Mouse (Mus musculus) limb, embryonic 10.5 days (tissue): ENCODE results near the gene Klhl5. TPM values are rescaled to one million over a fixed set of nuclear protein-coding genes. Genes with fewer than 3 reads are reported as not detected.

Experiments used
- DNase-seq: peaks from one replicate; pipeline ENCODE4 v3.0.0-alpha.2; 2017; ENCODE audit warnings: low spot score
- H3K27ac ChIP-seq: fragments of 300-500 bp; sonication (generic); 2 replicates; pipeline ENCODE4 v1.5.1; 2016; ENCODE audit warnings: mild to moderate bottlenecking
- H3K27me3 ChIP-seq: fragments of 300-500 bp; sonication (generic); 2 replicates; pipeline ENCODE4 v1.6.1; 2016; ENCODE audit warnings: low read depth, mild to moderate bottlenecking; ENCODE audit not compliant: poor library complexity, severe bottlenecking
- H3K36me3 ChIP-seq: fragments of 300-500 bp; sonication (generic); 2 replicates; pipeline ENCODE4 v1.6.1; 2016; ENCODE audit warnings: mild to moderate bottlenecking, moderate library complexity
- H3K4me1 ChIP-seq: fragments of 300-500 bp; sonication (generic); 2 replicates; pipeline ENCODE4 v1.6.1; 2016
- H3K4me3 ChIP-seq: fragments of 300-500 bp; sonication (generic); 2 replicates; pipeline ENCODE4 v1.5.1; 2016; ENCODE audit warnings: mild to moderate bottlenecking, moderate library complexity
- H3K9me3 ChIP-seq: fragments of 300-500 bp; sonication (generic); replicated peaks from 2 replicates; pipeline ENCODE4 v1.6.1; 2016; ENCODE audit warnings: mild to moderate bottlenecking
- WGBS: fragments of 180-500 bp; shearing (Covaris S2); methylation state at CpG from one replicate; pipeline ENCODE4 v1.1.7; 2016; 5-methylcytosine and 5-hydroxymethylcytosine counted together
- polyA plus RNA-seq: library from polyadenylated mRNA; unstranded; fragments of >200 nt; fragmentation: Nextera tagmentation; extraction: Ambion mirVana; gene quantifications from 2 replicates; pipeline ENCODE4 v1.2.1, GENCODE M21; 2016

Gene Klhl5
- polyA plus RNA-seq, 1 experiment from 2014 or later = 13.0 TPM

DNA sequence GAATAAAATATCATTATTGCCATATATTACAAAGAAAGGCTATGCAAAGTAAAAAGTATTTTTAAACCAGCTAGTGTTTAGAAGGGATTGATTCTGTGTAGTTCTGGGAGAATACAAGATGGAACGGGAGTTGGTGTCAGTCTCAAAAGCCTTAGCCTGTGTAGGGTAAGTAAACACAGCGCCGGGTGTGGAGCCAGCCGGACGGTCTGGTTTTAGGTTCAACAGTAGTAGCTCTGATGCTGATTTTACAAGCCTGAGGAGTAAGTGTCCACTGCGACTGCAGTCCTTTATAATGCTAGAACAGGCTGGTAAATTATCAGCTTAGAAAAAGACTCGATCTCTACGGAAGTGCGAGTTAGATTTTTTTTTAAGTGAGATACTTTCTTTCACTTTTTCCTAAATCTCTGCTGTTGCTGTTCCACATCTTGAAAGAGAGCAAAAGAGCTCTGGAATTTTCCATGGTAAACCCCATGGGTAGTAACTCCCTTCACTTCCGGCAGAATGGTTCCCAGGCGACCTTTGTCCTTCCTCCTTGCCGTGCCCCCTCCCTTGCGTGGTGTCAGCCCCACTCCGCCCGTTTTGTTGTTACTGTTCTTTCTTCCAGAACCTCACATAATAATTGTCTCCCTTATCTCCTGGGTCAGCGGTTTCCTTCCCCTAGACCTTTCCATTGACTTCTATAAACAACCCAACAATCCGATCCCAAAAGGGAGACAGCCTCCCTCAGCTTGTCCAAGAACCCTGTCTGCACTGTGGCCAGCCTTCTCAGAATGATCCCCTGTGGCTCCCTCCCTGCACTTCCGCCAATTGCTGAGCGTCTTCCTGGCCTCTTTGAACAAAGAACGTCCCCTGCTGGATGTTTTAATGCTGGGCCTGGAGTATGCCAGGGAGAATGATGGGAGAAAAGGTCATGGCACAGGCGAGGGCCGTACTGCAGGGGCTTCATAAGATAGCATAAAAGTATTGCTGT lies 50.4 kb downstream of the Klhl5 start:
- no peak overlapping the region for H3K27ac ChIP-seq
- DNase-seq = no peak
- H3K36me3 ChIP-seq = peaks cover 11% of the 10 kb centered on the region
- no peaks in the 10 kb centered on the region for H3K9me3 ChIP-seq
- H3K4me3 ChIP-seq = no peak overlapping the region
- 79% methylated on average over 22 of the region's 22 CpGs for WGBS
- no peaks in the 10 kb centered on the region for H3K27me3 ChIP-seq
- H3K4me1 ChIP-seq = no peaks in the 10 kb centered on the region; the same call in 1 of the 2 replicates

DNA sequence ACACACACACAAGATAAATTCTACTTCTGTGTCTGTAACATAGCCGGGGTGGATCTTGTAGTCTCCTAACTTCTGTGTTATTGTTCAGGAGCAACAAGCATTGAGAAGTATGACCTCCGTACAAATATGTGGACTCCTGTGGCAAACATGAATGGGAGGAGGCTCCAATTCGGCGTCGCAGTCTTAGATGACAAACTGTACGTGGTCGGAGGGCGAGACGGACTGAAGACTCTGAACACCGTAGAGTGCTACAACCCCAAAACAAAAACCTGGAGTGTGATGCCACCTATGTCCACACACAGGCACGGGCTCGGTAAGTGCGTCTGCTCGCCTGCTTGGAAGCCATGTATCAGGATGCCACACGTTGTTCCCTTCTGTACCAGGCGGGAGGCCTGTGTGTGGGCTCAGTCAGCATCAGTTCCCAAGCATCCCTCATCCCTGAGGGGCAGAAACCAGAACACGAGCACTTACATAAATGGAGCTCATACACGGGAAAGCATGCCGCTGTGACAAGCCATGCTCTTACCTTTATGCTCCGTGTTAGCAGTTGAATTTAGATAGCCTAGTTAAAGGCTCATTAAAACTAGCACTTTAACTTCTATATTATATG lies 51.5 kb downstream of the Klhl5 start:
- 94% methylated on average over 20 of the region's 20 CpGs for WGBS
- H3K36me3 ChIP-seq = peaks cover 11% of the 10 kb centered on the region
- peaks cover 8% of the 10 kb centered on the region for H3K4me1 ChIP-seq
- no peaks in the 10 kb centered on the region for H3K27me3 ChIP-seq
- no peak for DNase-seq
- H3K27ac ChIP-seq = no peak overlapping the region
- no peak overlapping the region for H3K4me3 ChIP-seq
- no peaks in the 10 kb centered on the region for H3K9me3 ChIP-seq

GRCm38 (mm10) chr5:65163001-65163400 lies 55.7 kb downstream of the Klhl5 start:
- peaks cover 25% of the 10 kb centered on the region for H3K36me3 ChIP-seq

DNA sequence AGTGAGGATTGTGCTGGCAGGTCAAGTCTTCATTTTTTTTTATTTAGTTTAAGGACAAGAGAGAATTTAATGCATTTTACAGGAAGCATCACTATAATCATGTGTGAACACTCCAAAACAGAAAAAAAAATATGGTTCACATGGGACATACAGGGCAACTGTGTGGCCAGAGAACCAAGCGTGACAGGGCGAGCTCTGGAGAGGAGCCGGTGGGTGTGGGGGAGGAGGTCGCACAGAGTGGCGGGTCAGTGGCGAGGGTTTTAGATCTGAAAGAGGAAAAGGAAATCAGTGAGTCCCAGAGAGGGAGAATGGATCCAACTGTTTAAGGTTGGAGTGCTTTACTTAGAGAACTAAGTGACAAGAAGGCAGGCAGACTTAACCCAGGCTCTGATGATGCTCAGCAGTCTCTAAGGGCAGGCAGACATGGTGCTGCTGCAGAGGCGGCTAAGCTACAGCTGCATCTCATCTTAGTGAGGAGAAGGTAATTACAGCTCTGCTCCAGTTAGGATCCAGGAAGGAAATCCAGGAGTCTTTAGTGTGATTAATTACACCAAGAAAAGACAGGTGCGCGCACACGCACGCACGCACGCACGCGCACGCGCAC lies 56.3 kb downstream of the Klhl5 start:
- Histone ChIP-seq H3K4me1 (peaks cover 15% of the 10 kb centered on the region), H3K27ac (peak overlapping the region; percentile 14; the same call in 1 of the 2 replicates), H3K27me3 (no peaks in the 10 kb centered on the region), H3K36me3 (peaks cover 25% of the 10 kb centered on the region), H3K4me3 (no peak overlapping the region), H3K9me3 (no peaks in the 10 kb centered on the region)
- no peak for DNase-seq
- 86% methylated on average over 17 of the region's 17 CpGs for WGBS

More at GRCm38 (mm10) chr5:65163001-65163400, 55.7 kb downstream of the Klhl5 start:
- Histone ChIP-seq H3K27me3 (no peaks in the 10 kb centered on the region), H3K4me3 (no peak overlapping the region), H3K9me3 (no peaks in the 10 kb centered on the region), H3K27ac (no peak overlapping the region), H3K4me1 (peaks cover 10% of the 10 kb centered on the region)
- WGBS = 84% methylated on average over 5 of the region's 5 CpGs
- DNase-seq = no peak

DNA sequence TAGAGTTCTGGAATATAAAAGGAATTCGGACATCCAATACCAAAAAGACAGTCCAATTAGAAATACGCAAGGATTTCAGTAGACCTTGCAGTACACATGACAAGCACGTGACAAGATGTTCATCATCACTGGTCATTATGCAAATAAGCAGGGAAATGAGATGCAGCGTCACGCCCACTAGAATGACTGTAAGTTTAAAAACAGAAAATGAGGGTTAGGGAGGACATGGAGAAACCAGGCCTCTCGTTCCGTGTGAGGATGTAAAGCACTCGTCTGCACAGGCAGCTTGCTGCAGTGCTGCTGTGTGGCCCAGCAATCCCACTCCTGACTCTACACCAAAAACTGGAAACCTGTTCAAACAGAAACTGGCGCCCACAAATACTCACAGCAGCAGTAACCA lies 62.9 kb downstream of the Klhl5 start:
- Histone ChIP-seq H3K27me3 (no peaks in the 10 kb centered on the region), H3K4me1 (peaks cover 15% of the 10 kb centered on the region), H3K27ac (no peak overlapping the region), H3K36me3 (0 out of 2 replicates have a peak, but pooled peaks cover 9% of the 10 kb centered on the region), H3K9me3 (no peaks in the 10 kb centered on the region), H3K4me3 (no peak overlapping the region)
- DNase-seq = no peak
- 88% methylated on average over 9 of the region's 9 CpGs for whole genome bisulfite sequencing

- no peaks in the 10 kb centered on the region for H3K27me3 ChIP-seq
- WGBS = 75% methylated on average over 26 of the region's 26 CpGs
- H3K9me3 ChIP-seq = no peaks in the 10 kb centered on the region
- DNase-seq = no peak
- peaks cover 14% of the 10 kb centered on the region; the same call in 1 of the 2 replicates for H3K4me1 ChIP-seq
- no peaks in the 10 kb centered on the region for H3K36me3 ChIP-seq
- H3K4me3 ChIP-seq = no peak overlapping the region
- H3K27ac ChIP-seq = no peak overlapping the region
Measured at GRCm38 (mm10) chr5:65175035-65175917, 67.9 kb downstream of the Klhl5 start.

DNA sequence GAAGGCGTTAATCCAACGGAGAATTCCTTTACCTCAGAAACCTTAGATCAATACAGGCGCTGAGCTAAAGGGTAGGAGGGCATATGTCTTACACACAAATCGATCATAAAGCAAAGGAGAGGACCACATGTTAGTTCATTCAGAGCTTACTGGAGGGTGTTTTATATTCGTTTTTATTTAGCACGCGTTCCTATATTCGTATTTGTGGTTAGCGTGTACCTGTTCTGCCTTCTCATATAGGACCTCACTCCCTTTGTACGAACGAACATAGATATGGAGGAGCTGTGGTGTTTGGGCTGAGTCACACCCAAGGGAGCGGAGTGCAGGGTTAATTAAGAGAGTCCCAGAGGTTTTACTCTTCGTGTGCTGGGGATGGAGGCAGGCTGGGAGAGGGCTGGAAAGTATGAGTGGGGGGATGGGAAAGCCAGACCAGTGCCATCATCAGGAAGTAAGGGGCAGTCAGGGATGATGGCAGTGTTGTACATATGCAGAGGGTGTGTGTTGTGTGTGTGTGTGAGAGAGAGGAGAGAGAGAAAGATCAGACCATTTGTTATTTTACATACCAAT lies 68.7 kb downstream of the Klhl5 start:
- WGBS = 73% methylated on average over 13 of the region's 13 CpGs
- H3K4me3 ChIP-seq = no peak overlapping the region
- no peaks in the 10 kb centered on the region for H3K27me3 ChIP-seq
- no peaks in the 10 kb centered on the region for H3K36me3 ChIP-seq
- peaks cover 14% of the 10 kb centered on the region; the same call in 1 of the 2 replicates for H3K4me1 ChIP-seq
- no peak for DNase-seq
- H3K27ac ChIP-seq = no peak overlapping the region
- H3K9me3 ChIP-seq = no peaks in the 10 kb centered on the region

GRCm38 (mm10) chr5:65177026-65177514 lies 69.7 kb downstream of the Klhl5 start:
- WGBS = 84% methylated on average over 11 of the region's 11 CpGs
- Histone ChIP-seq H3K27ac (peak overlapping the region; percentile 30; the same call in 1 of the 2 replicates), H3K36me3 (no peaks in the 10 kb centered on the region), H3K4me1 (peaks cover 14% of the 10 kb centered on the region; the same call in 1 of the 2 replicates), H3K27me3 (no peaks in the 10 kb centered on the region), H3K9me3 (no peaks in the 10 kb centered on the region), H3K4me3 (no peak overlapping the region)
- no peak for DNase-seq

DNA sequence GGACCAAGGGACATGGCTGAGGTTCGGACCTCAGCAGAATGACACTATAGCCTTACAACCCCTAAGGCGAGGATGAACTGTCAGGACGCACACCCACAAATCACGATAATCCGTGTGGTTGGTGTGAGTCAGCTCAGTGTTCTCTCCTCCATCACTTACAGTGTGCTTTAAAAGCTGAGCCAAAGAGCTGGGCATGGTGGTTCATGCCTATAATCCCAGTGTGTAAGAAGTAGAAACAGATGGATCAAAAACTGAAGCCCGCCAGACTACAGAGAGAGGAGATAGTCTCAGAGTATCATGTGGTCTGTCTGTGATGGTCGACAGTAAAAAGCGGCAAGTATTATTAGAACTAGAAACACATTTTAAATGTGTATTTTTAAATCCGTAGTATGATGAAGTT lies 71.1 kb downstream of the Klhl5 start:
- no peak overlapping the region for H3K27ac ChIP-seq
- no peaks in the 10 kb centered on the region for H3K9me3 ChIP-seq
- 92% methylated on average over 9 of the region's 9 CpGs for WGBS
- H3K4me1 ChIP-seq = peaks cover 14% of the 10 kb centered on the region; the same call in 1 of the 2 replicates
- H3K27me3 ChIP-seq = no peaks in the 10 kb centered on the region
- H3K36me3 ChIP-seq = no peaks in the 10 kb centered on the region
- no peak overlapping the region for H3K4me3 ChIP-seq
- no peak for DNase-seq

GRCm38 (mm10) chr5:65181160-65181793 lies 73.9 kb downstream of the Klhl5 start:
- Histone ChIP-seq H3K36me3 (no peaks in the 10 kb centered on the region), H3K4me3 (no peak overlapping the region), H3K4me1 (peaks cover 4% of the 10 kb centered on the region; the same call in 1 of the 2 replicates), H3K27me3 (no peaks in the 10 kb centered on the region), H3K27ac (no peak overlapping the region), H3K9me3 (no peaks in the 10 kb centered on the region)
- no peak for DNase-seq
- WGBS = 94% methylated on average over 21 of the region's 21 CpGs

GRCm38 (mm10) chr5:65181794-65182169 lies 74.4 kb downstream of the Klhl5 start:
- DNase-seq = no peak
- Histone ChIP-seq H3K4me1 (0 out of 2 replicates have a peak, but pooled peaks cover 2% of the 10 kb centered on the region), H3K9me3 (no peaks in the 10 kb centered on the region), H3K36me3 (no peaks in the 10 kb centered on the region), H3K27ac (no peak overlapping the region), H3K27me3 (no peaks in the 10 kb centered on the region), H3K4me3 (no peak overlapping the region)
- 88% methylated on average over 4 of the region's 4 CpGs for WGBS
